In the genomic region with DNA sequence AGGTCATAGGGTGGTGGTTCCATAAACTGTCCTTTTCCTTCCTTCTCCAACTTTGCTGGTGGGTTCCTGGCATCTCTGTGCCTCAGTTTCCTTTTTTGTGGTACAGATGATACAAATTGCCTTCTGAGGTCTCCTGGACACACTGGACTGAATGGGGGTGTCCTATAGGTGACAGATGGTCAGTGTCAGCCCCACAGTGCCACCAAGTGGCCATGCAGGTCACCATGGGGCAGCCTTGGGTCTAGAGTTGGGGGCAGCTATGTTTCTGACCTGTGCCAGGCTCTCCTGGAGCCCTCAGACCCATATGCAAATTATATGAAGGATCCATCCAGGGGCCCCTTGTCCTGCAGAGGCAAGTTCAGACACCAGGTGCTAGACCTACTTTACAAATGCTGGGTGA, we compare ENCODE assay signal across 9 mouse cellular contexts. TPM values are rescaled to one million over a fixed set of nuclear protein-coding genes. Genes with fewer than 3 reads are reported as not detected.
DNase-seq lines count a peak whose midpoint lies in the region; ATAC-seq lines count a peak whose summit lies in the region.
"Had no signal": no experiment of that assay in that cellular context is flagged by ENCODE, and none has a peak within 500 bp of the region (broad histone marks: within the 10 kb centered on the region; RNA-seq: fewer than 3 reads in every experiment).

No protein-coding gene starts in this region.

- no peak overlapping the region for H3K4me3 ChIP-seq in heart, embryonic 11.5 days (ENCODE audit: low read depth, low read length)
- no peak overlapping the region for H3K4me3 ChIP-seq in heart, embryonic 16.5 days (ENCODE audit: low read length)

- H3K27ac ChIP-seq in heart, embryonic 11.5 days (ENCODE audit: low read depth, low read length) = no peak overlapping the region
- no peak overlapping the region for H3K27ac ChIP-seq in heart, embryonic 16.5 days (ENCODE audit: low read length)

- no peaks in the 10 kb centered on the region for H3K9me3 ChIP-seq in heart, embryonic 11.5 days (replicated peaks; ENCODE audit: control insufficient read depth, low read length)
- H3K9me3 ChIP-seq in heart, embryonic 16.5 days (replicated peaks; ENCODE audit: control insufficient read depth, low read length) = no peaks in the 10 kb centered on the region

- intact Hi-C loops in left cerebral cortex, postnatal 25 days (cut with DNase I) = loop anchor here (2.0 kb wide), 1 partner anchor 268 kb away; no protein-coding TSS in a partner anchor

- DNase-seq in heart, adult 11 months = peak; percentile 94
- peak; percentile 40 for DNase-seq in urinary bladder, postnatal 25 days (ENCODE audit: low spot score)
- DNase-seq in urinary bladder, adult 2 months (ENCODE audit: low spot score) = no peak
- DNase-seq in lung, postnatal 14 days = peak; percentile 63
- DNase-seq in left cerebral cortex, postnatal 25 days (ENCODE audit: low spot score in 2 of 2) = no peak
- DNase-seq in spleen, postnatal 36 days (ENCODE audit: low spot score in 2 of 2) = no peak

- no peak for ATAC-seq in heart, embryonic 11.5 days (replicated peaks; ENCODE audit: insufficient number of reproducible peaks, low FRiP score, low TSS enrichment)
- peak; percentile 46; the same call in 1 of the 2 replicates for ATAC-seq in heart, embryonic 16.5 days (replicated peaks; ENCODE audit: extremely low read depth, insufficient read depth, low FRiP score)

- H3K4me2 ChIP-seq in heart, embryonic 11.5 days = no peak overlapping the region
- H3K4me2 ChIP-seq in heart, embryonic 16.5 days (ENCODE audit: low read depth, low read length) = no peak overlapping the region

- peaks cover 7% of the 10 kb centered on the region; the same call in 1 of the 2 replicates for H3K4me1 ChIP-seq in heart, embryonic 11.5 days (ENCODE audit: control insufficient read depth, insufficient read depth, low read length)
- H3K4me1 ChIP-seq in heart, embryonic 16.5 days (ENCODE audit: control insufficient read depth, insufficient read depth, low read length) = no peaks in the 10 kb centered on the region

- no peak overlapping the region for H3K9ac ChIP-seq in heart, embryonic 11.5 days (ENCODE audit: low read depth, low read length)
- no peak overlapping the region for H3K9ac ChIP-seq in heart, embryonic 16.5 days (ENCODE audit: low read length)

- H3K36me3 ChIP-seq in heart, embryonic 11.5 days (ENCODE audit: control insufficient read depth, insufficient read depth, low read length) = no peaks in the 10 kb centered on the region
- H3K36me3 ChIP-seq in heart, embryonic 16.5 days (ENCODE audit: control insufficient read depth, insufficient read depth) = no peaks in the 10 kb centered on the region

- peaks cover 18% of the 10 kb centered on the region for H3K27me3 ChIP-seq in heart, embryonic 11.5 days (ENCODE audit: control insufficient read depth, insufficient read depth, low read length)
- H3K27me3 ChIP-seq in heart, embryonic 16.5 days (ENCODE audit: control insufficient read depth, insufficient read depth, low read length) = peaks cover 13% of the 10 kb centered on the region

RNA-seq across cellular contexts. Expression of a gene that starts 50.8 kb away (rescaled TPM):
- not detected in 2 replicates for polyA plus RNA-seq in heart, embryonic 11.5 days (2014; fragmentation: Nextera tagmentation; extraction: Ambion mirVana)
- polyA plus RNA-seq in urinary bladder, adult 2 months (2012; rRNA removed) = not detected in 2 replicates
- not detected in 2 replicates for polyA plus RNA-seq in heart, embryonic 16.5 days (2015; fragmentation: Nextera tagmentation; extraction: Ambion mirVana)
- total RNA-seq in left cerebral cortex, postnatal 25 days (2021) = not detected
- total RNA-seq: hematopoietic stem cell, adult 5-6 weeks had no signal

Comparison
In these comparisons a context has a peak if more than half of its experiments do, and no peak if none do; other contexts are left out.
1. DNase-seq: peak in heart, adult 11 months (single experiment), urinary bladder, postnatal 25 days (single experiment) and lung, postnatal 14 days (single experiment); none in urinary bladder, adult 2 months (single experiment), left cerebral cortex, postnatal 25 days (0 of 2) and spleen, postnatal 36 days (0 of 2).